Mouse (Mus musculus): ENCODE measurements at regions not wholly inside any gene's neighbourhood (a gene's known extent, or its start where the extent isn't known, plus 50 kb on each side); places are given as distances from the start of the nearest gene placed in this dataset.

DNA sequence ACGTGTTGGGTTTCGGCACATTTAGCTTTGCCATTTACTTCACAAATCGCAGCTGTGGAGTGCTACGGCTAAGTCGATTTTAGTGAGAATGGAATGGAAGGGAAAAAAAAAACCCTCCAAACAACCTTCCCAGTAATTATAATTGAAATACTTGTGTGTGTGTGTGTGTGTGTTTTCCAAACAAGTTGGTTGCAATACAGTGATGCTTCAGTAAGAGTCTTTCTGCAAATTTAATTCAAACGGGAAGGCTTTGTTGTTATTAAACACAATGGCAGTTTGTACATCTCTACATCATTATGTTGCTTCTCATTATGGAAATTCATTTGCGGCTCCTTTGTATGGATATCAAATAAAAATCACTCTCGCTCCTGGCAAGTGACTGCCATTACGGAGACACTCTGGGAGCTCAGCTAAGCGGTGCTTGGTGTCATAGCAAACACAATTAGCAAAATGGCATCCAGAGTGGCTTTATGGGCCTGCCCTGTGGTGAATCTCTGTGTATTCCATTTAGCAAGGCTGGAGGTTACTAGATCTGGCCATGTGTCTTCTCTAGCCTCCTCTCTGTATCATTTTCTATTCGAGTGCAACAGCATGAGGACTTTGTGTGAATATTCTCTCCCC is 165.4 kb upstream of the Kif2a start:
- in situ Hi-C loops (cut with MboI, MseI), result no loop called here

DNA sequence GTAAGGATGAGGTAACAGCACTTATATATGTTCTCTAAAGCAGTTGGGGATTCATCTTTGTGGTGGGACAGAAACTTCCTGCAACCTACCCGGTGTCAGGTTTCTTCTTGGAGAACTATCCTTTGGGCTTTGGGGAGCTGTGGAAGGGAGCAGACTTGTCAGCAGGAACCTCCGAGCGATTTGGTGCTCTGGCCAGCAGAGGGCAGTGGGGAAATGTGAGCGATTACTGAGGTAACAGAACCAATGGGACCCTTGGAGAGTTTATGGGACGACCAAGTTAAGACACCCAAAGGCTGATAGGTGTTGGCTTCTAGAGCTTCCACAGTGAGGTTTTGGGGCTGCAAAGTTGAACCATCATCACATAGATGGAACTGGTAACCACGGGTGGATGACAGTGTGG is 160.6 kb upstream of the Kif2a start:
- in situ Hi-C loops (cut with MboI, MseI), result no loop called here

DNA sequence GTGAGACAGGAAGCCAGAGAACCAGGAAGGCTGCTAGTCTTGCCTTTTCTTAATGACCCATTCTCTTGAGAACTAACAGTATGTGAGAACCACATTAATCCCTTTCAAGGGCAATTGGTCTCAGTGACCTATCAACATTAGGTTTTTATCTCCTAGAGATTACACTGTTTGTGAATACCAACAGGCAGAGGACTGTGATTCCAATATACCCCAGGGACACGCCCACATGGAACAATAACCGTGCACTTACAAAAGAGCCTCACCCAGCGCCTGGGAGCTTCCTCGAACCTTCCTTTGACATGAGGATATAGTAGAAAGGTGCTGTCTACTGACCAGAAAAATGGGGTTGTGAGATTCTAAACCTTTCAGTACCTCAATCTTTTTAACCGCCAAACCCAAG is 157.6 kb upstream of the Kif2a start:
- in situ Hi-C loops (cut with MboI, MseI), result no loop called here

DNA sequence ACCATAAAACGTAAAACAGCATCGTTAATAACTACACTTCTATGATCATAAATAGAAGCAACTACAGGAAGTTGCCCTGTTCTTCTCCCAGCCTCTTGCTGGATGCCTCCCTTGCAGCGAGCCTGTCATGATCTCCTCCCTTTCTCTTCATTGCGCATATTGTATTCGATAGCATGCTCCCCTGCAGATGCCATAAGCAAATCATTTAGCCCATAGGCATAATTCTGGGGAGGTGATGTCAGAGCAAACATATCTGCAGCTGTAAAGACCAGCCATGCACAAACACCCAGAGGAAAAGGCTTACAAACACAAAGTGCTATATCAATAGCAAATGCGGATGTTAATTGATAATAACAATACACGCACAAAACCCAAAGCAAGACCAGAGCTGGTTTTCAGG is 155.7 kb upstream of the Kif2a start:
- in situ Hi-C loops (cut with MboI, MseI), result no loop called here

DNA sequence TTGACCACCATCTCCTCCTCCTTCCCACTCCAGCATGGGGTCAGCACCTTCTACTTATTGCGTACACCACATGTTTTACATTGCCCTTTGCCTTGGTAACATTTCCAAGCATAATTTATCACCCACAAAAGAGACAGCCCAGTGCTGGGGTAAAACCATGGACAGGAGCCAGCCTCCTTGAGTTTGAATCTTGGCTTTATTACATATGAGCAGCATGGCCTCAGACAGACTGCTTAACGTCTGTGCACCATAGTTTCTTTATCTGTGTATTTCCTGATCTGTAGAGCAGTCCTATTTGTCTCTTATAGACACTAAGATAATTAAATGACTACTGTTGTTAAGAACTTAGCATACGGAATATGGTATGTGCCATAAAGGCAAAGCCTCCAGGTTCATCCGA is 154.0 kb upstream of the Kif2a start:
- in situ Hi-C loops (cut with MboI, MseI), result no loop called here

DNA sequence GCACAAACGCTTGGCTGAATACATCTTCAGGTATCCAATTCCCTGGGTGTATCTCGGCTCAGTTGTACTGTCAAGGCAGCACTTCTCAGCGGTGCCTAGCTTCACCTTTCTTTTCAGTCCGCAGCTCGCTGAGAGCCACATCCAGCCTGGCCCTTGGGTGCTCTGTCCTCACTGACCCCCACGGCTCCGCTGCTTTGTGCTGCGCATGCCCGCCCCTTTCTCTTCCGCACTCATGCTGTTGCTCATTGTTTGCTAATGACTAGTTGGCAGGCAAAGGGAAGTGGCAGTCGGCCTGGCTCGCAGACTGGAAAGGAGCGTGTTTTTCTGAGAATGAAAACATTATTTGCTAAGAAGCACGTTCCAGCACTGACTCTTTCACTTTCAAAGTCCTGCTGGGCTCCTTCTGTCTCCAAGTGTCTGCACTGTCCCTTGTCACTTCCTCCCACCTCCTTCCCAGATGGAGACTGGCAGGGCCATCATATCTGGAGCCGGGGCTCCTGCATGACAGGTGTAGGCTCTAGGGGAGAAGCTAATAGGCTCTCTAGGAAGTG is 146.7 kb upstream of the Kif2a start:
- in situ Hi-C loops (cut with MboI, MseI), result no loop called here

DNA sequence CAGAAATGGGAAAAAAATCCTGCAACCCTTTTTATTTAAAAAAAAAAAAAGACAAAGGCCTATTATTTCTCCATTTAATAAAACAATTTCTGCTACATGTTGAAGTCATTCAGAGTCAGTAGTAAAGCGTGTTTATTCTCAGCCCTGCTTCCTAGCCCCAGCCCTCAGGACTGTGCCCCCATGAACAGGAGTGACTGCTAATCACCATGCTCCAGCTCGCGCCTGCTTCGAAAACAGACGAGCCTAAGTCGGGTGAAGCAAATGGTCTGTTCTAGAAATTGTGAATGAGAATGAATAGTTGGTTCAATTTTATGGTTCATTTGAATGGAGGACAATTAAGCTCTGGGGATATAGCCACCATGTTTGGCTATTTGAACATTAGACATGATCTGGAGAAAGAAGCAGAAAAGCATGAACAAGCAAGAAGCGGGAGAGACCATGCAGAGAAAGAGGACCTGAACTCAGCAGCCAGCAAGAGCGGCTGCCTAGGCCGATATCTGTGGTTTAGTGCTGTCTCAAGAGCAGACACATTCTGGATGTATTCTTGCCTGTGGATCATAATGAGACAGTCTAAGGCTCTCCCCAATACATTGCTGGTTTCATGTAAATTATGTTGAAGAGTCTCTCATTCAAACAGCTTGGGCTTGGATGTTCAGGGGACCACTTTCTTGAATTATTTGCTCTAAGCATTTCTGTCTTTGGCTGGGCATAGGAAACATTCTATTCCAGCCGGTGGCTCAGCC is 146.1 kb upstream of the Kif2a start:
- in situ Hi-C loops (cut with MboI, MseI), result no loop called here

DNA sequence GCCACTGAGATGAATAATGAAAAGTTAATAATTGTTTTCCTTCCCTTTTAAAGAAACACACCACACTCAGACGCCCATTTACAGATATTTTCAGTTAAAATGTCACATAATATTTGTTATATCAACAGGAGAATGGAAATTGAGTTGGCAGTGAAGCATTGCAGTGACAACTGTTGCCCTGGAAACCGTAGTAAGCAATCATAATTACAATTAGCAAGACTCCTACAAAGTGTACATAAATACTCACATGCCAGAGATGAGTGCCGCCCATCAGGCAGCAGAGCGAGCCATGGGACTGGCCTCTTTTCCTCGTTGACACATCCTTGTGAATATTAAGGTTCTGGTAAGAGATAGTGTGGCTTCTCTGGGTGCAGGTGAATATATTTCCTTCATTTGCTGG is 129.6 kb upstream of the Kif2a start:
- in situ Hi-C loops (cut with MboI, MseI), result no loop called here

DNA sequence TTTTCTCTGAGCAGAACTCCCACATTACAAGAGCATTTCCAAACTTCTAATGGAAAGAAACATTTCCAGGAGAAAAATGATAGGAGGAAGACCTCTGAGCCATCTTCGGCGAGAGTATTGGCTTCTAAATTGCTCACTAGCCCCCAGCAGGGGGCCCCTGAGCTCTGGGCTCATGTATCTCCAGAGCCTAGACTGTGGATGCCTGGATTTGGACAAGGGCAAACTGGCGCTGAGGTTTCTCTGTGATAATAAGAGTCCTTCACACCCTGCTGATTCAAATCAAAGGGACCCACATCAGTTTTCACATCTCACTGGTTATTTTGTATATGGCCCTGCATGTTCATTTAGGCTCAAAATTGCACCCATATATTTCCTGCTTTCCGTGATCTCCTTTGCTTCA is 119.3 kb upstream of the Kif2a start:
- in situ Hi-C loops (cut with MboI, MseI), result no loop called here

DNA sequence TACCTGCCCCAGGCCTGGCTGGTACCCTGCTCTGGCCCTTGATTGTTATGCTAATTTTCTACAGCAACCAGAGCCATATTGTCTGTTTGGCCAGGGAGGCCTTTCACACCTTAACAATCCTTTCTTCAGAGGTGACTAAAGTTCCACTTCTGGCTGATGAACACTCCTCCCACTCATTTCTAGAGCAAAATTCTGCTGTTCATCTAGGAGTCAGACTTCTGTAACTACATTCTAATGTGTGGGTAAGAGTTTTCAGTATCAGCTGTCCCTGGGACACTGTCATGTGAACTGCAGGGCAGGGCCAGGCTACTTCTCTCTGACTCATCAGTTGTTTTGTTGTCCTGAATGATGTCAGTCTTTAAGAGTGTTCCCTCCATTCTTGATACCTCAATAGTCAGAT is 112.2 kb upstream of the Kif2a start:
- in situ Hi-C loops (cut with MboI, MseI), result no loop called here

DNA sequence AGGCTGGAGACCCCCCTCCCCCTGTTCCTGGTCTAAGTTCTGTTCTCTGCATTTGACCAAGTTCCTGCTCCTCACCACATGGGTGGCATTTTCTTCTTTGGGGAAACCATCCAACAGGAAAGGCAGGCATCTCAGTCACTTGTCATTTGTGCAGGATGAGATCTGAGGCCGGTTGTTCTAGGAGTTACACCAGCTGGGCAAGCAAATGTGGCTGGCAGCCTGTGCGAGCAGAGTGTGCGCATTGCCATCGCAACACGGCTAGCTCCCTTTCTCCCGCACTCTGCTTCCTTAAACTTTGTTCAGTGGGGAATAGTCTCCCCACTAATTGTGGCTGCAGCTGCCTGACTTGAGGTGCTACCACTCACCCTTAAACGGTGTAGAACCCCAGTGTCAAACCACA is 104.7 kb upstream of the Kif2a start:
- in situ Hi-C loops (cut with MboI, MseI), result no loop called here

DNA sequence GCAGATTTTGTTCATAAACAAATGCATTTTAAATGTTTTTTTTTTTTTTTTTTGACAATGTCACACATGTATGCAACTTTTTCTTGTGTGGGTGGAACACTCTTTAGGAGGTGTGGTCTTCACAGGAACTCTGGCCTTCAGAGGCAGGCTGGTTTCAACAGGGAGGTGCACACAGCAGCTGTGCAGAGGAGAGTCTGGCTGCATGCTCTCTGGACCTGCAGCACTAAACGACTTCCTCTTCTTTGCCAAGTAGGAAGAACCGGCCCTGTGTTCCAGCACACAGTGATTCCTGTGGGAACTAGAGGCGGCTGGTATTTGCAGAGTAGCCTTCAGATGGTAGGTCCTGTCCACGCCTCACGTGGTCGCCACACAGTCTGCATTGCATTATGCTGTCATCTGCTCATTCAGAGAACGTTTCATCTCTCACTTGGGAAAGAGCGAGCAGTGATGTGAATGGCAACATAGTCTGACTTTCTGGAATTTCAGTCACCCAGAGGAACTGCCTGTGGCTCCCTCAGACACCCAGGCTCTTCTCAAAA is 102.3 kb upstream of the Kif2a start:
- in situ Hi-C loops (cut with MboI, MseI), result no loop called here

DNA sequence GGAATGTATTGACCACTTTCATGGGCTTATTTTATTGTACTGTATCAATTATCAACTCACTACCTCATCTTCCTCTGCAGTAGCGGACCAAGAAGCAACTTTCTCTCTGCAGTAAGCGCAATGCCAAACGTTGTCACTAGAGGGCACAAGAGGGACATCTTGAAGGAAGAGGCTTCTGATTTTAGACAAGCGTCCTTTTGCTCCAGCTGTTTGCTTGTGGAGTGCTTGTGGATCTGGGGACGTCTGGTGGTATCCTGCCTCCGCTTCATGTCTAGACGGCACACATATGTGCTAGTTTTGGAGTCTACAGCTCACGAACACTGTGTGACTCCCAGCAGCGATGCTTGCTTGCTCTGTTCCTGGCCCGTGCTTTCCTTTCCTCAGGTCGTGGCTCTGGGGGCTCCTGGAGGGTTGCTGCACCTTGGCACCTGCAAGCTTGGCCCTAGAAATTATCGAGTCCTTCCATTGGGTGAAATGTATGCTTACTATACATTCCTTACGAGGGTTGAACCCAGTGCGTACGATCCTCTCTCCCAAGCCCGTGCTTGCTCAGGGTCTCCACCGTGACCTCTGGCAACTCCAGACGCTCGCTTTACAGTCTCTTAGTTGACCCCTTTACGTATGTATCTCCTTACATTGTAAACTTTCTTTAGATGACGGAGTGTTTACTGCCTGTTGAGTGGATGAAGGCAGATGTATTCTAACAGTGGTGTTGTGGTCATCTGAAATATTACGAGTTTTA is 92.2 kb upstream of the Kif2a start:
- in situ Hi-C loops (cut with MboI, MseI), result no loop called here

DNA sequence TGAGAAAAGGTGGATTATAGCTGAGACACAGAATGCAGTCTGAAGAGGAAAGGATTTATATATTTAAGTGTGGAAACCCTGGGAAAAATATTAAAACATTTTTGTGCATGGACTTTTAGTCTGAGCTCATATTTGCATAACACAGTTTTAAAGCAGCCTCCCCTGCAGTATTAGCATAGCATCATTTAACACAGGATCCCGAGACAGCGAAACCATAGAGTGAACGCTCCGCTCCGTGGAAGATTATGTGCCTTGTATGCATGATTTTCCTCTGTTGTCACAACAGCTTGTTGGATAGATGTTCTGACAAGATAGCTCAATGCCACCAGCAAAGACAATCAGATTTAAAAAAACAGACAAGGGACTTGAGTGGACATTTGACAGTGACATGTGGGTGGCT is 86.1 kb upstream of the Kif2a start:
- in situ Hi-C loops (cut with MboI, MseI), result no loop called here

DNA sequence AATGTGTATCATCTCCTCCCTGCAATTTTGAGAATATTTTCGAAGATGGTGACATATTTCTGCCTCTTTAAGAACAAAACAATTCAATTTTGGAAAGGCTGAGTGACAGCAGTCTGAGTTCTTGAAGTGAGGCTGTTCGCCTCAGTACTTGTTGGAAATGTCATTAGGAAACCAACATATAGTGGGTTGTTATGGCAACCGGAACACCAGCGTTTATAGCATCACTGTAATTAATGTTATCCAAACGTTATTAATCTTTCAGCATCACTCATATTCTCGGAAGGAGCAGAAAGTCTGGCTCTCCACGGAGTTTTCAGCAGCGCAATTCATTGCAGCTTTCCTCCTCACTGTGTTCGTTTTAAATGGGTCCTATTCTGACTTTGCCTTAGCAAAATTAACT is 85.6 kb upstream of the Kif2a start:
- in situ Hi-C loops (cut with MboI, MseI), result no loop called here

DNA sequence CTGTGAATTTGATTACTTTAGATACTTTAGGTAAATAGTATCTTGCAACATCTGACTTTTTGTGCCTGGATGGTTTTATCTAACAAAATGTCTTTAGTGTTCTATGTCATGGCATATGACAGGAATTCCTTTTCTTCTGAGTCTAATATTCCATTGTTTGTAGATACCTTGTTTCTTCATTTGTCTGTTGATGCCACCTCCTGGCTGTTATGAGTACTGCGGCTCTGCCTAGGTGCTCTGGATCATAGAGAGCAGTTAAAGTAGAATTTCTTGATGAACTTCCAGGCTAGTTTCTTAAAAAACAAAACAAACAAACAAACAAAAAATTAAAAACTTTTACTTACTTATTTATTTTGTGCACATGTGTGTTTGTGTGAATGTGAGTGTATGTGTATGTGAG is 83.6 kb upstream of the Kif2a start:
- in situ Hi-C loops (cut with MboI, MseI), result no loop called here

DNA sequence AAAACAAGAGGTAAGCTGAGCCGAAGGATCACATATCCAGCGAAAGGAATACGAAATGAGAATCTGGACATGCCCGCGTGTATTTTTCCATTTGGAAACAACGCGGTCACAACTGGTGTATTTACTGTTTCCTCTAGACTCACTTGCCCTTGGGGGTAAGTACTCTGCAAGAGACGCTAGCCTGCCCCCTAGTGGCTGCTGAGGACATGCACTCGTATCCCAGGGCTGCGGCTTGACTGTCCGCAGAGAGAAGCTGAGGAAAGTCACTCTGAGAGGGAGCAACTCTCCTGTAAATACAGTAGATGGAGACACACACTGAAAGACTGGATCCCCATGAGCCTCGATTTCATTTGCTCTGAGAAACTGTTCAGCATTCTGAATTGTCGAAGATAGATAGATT is 79.7 kb upstream of the Kif2a start:
- in situ Hi-C loops (cut with MboI, MseI), result loop anchor here (5.0 kb wide), 1 partner anchor 154 kb away; the partner anchor contains the start of gene Dimt1

DNA sequence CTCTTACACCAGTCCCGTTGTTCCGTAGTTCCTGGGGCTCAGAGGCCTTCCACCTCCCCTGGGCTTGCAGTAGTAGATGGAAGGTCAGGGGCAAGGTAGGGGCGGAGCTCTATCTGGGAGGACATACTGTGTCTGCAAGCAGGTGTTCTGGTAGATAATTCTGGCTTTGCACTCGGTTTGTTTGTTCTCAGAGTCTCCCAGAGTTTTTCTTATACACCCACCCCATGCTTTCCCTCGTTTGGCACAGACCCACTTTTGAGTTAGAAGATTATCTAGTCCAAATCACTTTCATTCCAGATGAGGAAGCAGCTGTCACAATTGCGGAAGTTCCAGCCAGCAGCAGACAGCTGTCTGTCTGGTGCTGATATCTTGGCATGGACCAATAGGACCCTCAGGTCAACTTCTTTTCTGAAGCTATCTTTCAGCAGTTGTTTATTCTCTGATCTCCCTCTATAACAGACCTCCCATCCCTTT is 79.0 kb upstream of the Kif2a start:
- in situ Hi-C loops (cut with MboI, MseI), result loop anchor here (5.0 kb wide), 1 partner anchor 154 kb away; the partner anchor contains the start of gene Dimt1

DNA sequence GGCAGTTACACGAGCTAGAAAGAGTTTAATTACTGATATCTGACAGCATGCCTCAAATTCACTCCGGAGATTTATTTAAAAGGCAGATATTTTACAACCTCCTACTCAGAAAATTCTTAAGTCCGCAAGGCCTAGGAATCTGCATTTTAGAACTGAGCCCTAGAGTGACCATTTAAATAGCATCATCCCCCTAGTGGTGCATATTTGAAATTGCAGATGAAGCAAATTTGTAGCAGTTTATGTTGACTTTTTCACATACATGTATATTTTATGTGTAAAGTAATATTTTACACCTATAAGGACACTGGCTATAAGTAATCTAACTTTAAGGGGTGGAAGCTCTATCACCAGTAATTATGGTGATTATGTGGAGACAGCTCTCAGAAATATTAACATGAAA is 78.2 kb upstream of the Kif2a start:
- in situ Hi-C loops (cut with MboI, MseI), result loop anchor here (5.0 kb wide), 1 partner anchor 153 kb away; the partner anchor contains the start of gene Dimt1

DNA sequence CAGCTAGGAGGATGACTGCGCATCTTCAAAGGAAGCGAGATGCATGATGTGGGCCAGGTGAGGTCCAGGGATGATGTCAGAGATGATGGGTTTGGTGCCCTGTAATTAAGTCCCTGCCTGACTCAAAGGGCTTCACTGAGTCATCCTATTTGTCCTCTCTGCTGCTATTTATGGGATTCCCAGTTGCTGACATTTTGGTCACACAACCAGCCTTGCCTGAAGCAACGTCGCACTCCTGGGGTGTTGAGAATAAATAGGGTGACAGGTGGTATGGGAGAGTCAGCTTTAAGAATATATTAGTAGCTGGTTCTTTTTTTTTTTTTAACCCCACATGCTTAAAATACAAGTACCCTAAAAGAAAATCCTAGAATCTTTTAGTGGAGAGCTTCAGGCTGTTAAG is 75.1 kb upstream of the Kif2a start:
- in situ Hi-C loops (cut with MboI, MseI), result no loop called here

DNA sequence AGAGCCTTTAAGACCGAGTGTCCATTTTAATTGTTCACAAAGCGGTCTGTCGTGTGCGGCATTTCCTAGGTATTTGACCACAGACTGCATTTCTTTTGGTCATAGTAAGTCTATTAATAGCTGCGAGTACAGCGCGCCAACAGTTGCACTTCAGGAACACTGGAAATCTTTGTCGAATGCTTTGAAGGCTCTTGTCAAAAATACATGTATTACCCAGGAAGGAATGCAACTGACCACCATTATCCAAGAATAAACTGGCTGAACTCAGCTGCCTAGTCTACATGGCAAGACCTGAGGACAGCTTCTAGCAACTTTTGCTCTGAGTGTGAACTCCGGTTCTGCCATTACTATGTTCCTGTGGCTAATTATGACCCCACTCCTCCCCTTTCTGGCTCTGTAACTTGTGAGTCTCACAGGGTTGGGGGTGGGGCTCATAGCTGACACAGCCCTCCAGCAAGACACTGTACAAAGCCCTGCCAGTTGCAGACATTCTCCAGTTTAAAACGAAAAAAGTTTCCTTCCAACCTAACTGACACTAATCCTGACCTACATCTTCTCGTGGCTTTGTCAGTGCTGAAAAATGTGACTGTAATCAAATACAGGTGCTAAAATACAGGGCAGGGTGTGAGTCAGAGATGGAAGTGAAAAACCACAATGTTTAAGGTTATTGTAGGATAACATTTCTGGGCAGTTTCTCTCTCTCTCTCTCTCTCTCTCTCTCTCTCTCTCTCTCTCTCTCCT is 73.2 kb upstream of the Kif2a start:
- in situ Hi-C loops (cut with MboI, MseI), result no loop called here
